Mouse (Mus musculus) neutrophil, adult 83 days (primary cell): Measurements from ENCODE around the gene Gm3138. TPM values are rescaled to one million over a fixed set of nuclear protein-coding genes. Genes with fewer than 3 reads are reported as not detected.

Experiments used
- total RNA-seq, 2 experiments: library from RNA; stranded (reverse); gene quantifications; one replicate each; pipeline ENCODE4 v1.2.4; 2023

Gene Gm3138
- total RNA-seq: not detected

DNA sequence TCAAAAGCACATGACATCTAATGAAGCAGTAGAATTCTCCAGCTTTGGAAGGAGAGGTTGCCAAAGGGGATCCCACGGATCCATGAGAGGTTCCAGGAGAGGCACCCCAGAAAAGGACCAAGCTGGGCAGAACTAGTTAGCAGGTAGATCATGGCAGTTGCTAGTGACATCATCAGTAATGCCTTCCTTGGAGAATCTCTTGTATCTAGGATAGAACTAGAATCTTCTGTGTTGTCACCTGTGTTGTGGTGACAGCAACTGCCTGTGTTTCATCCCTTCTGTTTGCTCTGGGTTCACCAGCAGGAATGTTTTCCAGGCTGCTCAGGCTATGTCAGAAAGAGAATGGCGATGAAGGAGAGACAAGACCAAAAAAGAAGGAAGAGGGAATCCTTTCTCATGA is at the start of gene Gm3138:
Gene Gm3138, plus strand, starts transcription at position 301 of the 400 bp plus-strand sequence.

Other genes with a start within 250 kb of the Gm3138 start
- not detected for gene Gm5796, start 225.7 kb upstream of the Gm3138 start, total RNA-seq
- gene Gm3115, start 165.5 kb upstream of the Gm3138 start, total RNA-seq: not detected
- not detected for gene Gm8108, start 139.1 kb upstream of the Gm3138 start, total RNA-seq
- gene Gm3127, start 84.6 kb upstream of the Gm3138 start, total RNA-seq: not detected
- not detected for gene Gm2974, start 67.1 kb upstream of the Gm3138 start, total RNA-seq
- gene Gm3149, start 67.7 kb downstream of the Gm3138 start, total RNA-seq: not detected
- gene 2610042L04Rik, start 85.1 kb downstream of the Gm3138 start, total RNA-seq: not detected
- not detected for gene Gm3159, start 147.9 kb downstream of the Gm3138 start, total RNA-seq
- not detected for gene Gm3164, start 165.8 kb downstream of the Gm3138 start, total RNA-seq
- not detected for gene Gm3173, start 181.4 kb downstream of the Gm3138 start, total RNA-seq
- gene Gm3182, start 232.1 kb downstream of the Gm3138 start, total RNA-seq: not detected